Mouse (Mus musculus) retina, adult 2 months (tissue): ENCODE results near the gene Gm10226.
A peak's percentile ranks its signal among the peaks of the same experiment; 100 is the strongest.
"Not testable (repeated sequence)": the region's sequence is repeated elsewhere in the genome, so short reads cannot be mapped to it uniquely, and the experiment has no call there.

Experiments
- DNase-seq: peaks from one replicate; pipeline ENCODE4 v3.0.0-alpha.2; 2012; ENCODE audit warnings: low read depth, low spot score

The Gm10226 gene

GRCm38 (mm10) chr17:21691560-21691959, at the start of gene Gm10226:
Gene Gm10226 (plus strand): TSS chr17:21691860.
- DNase-seq, result no peak

DNA sequence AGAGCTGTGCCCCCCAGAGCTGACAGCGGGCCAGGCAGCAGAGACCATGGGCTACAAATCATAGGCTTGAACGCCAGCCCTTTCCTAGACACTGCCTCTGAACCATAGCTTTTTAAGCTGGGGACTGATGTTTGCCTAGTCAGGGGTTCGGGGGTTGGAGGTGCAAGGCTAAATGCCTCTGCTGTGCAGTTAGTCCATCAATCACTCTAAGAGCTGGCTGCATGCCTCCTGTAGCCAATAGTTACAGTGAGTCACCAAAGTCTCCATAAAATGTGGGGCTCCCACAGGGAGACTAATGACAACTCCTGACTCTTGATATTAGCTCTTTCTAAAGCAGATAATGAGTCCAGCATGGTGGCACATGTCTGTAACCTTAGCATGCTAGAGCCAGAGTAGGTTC, 42.9 kb upstream of the Gm10226 start:
- DNase-seq, result no peak

- no peak for DNase-seq
Observed at GRCm38 (mm10) chr17:21649936-21650335, 41.7 kb upstream of the Gm10226 start.

- peak; percentile 74 for DNase-seq
Observed at GRCm38 (mm10) chr17:21650364-21650907, 41.2 kb upstream of the Gm10226 start, which contains the start of gene Zfp983. Gene Zfp983 (plus strand): TSS chr17:21650624.

- DNase-seq, result not testable (repeated sequence)
Observed at GRCm38 (mm10) chr17:21678826-21679225, 12.8 kb upstream of the Gm10226 start.

DNA sequence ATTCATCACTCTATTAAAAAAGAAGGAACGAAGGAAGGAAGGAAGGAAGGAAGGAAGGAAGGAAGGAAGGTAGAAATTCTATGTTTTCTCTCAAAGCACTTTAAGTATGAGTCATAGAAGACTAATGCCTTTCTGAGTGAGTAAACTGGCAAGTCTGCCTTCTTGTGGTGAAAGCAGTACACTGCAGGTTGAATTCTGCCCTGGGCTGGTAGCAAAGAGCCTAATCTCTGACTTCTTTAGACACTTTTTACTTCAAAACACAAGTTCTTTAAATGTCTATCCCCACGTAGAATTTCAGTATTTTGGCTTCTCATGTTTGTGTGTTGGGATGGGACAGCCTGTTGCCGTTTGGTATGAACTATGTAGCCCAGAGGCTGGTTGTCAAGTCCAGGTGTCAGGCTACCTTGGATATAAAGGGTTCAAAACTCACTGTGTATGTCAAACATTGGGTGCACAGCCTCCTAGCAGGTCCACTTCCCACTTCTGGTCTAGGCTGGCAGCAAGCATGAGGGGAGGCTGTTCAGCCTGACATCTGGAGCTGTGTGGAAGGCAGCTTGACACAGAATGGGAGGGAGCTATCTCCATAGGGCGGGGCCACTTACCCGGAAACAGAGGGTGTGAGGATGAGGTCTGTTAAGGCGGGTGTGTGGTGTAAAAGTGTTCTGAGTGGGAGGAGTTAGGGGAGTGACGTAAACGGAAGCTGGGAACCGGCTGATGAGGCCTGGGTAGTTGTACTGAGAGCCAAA, 12.2 kb upstream of the Gm10226 start:
- DNase-seq, result peak; percentile 74

GRCm38 (mm10) chr17:21680019-21680376, 11.7 kb upstream of the Gm10226 start:
- DNase-seq, result not testable (repeated sequence)

DNA sequence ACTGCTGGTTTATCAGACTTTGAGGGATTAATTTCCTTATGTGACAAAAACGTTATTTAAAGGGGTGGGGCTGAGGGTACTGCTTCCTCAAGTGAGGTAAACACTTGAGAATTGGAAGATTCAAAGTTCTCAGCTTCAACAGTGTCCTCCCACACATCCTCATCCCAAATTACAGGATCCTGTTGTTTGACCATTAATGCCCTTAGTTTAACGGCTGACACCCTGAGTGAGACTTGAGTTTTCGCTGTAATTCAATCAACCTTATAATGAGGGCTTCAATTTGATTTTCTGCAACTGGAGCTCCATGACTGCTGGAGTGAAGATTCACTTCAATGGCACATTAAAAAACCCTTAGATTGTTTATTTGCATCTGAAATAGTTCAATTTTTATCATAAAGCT, 1.7 kb downstream of the Gm10226 start:
- DNase-seq, result no peak

GRCm38 (mm10) chr17:21696073-21696472, 4.4 kb downstream of the Gm10226 start:
- DNase-seq, result no peak

- DNase-seq, result no peak
Observed at GRCm38 (mm10) chr17:21702281-21703240, 10.9 kb downstream of the Gm10226 start.

- no peak for DNase-seq
Observed at GRCm38 (mm10) chr17:21703414-21703813, 11.8 kb downstream of the Gm10226 start.

- peak; percentile 53 for DNase-seq
Observed at GRCm38 (mm10) chr17:21707343-21707996, 15.8 kb downstream of the Gm10226 start, which contains the start of gene Zfp760. Gene Zfp760 (plus strand): TSS chr17:21707741.

GRCm38 (mm10) chr17:21708401-21708800, 16.7 kb downstream of the Gm10226 start:
- DNase-seq, result no peak

- DNase-seq, result not testable (repeated sequence)
Observed at GRCm38 (mm10) chr17:21730495-21730894, 38.8 kb downstream of the Gm10226 start, which contains the start of gene Zfp229. Gene Zfp229 (plus strand): TSS chr17:21730795.

- no peak for DNase-seq
Observed at GRCm38 (mm10) chr17:21733049-21733448, 41.4 kb downstream of the Gm10226 start.

DNA sequence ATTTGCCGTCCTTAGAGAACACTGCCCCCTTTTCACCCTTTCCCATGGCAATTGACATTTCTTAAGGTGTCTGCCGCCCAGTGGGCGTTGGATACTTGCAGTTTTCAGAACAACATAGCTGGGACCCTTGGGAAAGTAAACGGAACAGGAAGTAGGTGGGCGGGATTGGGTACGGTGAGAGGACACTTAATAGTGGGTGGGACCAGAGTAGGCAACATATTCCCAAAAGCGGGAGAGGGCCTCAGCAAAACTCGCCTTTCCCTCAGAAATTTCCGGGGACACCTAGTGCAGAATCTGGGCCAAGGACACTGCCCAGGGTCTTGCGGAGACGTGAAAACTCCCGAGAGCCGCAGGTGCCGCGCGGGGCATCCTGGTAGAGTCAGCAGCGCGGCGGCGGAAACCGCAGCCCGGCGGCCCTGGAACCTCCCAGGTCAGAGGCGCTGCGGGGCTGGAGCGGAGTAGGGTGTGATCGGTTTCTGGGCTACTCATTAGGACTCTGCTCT, 41.9 kb downstream of the Gm10226 start:
- peak; percentile 52 for DNase-seq
